Mouse (Mus musculus): ENCODE results near the gene Plcd3. TPM values are rescaled to one million over a fixed set of nuclear protein-coding genes. Genes with fewer than 3 reads are reported as not detected.

Plcd3 gene
- total RNA-seq (2021): 10 to 100 TPM in 1 of 2 experiments, 1 to 10 TPM in 1; 8.7 to 11.0 TPM
- long read RNA-seq, experiment 1, partial matches to known transcripts: 6 of 8 reads
- long read RNA-seq, experiment 1, other reads (novel, unspliced or antisense): 0 of 8 reads
- long read RNA-seq, experiment 2, partial matches to known transcripts: 1 of 2 reads
- long read RNA-seq, experiment 2, other reads (novel, unspliced or antisense): 1 of 2 reads

GRCm38 (mm10) chr11:103101481-103101865, at the start of gene Plcd3, which contains the start of gene Acbd4:
Plcd3 (minus strand) TSS chr11:103101658.
Acbd4 (plus strand) TSS chr11:103101682.
- DNase-seq: peak; percentile 91

GRCm38 (mm10) chr11:103149771-103150170, 48.3 kb upstream of the Plcd3 start:
- DNase-seq: no peak

- no peak for DNase-seq
Measured at GRCm38 (mm10) chr11:103147766-103148165, 46.3 kb upstream of the Plcd3 start.

GRCm38 (mm10) chr11:103146386-103146785, 44.9 kb upstream of the Plcd3 start:
- no peak for DNase-seq

- peak; percentile 69 for DNase-seq
Measured at GRCm38 (mm10) chr11:103144309-103145285, 43.1 kb upstream of the Plcd3 start.

- DNase-seq: peak; percentile 82
Measured at GRCm38 (mm10) chr11:103142441-103143182, 41.2 kb upstream of the Plcd3 start.

- peak; percentile 60 for DNase-seq
Measured at GRCm38 (mm10) chr11:103141944-103142255, 40.4 kb upstream of the Plcd3 start.

GRCm38 (mm10) chr11:103141101-103141943, 39.9 kb upstream of the Plcd3 start:
- peak; percentile 77 for DNase-seq

- DNase-seq: no peak
Measured at GRCm38 (mm10) chr11:103140763-103141100, 39.3 kb upstream of the Plcd3 start.

- peak; percentile 60 for DNase-seq
Measured at GRCm38 (mm10) chr11:103139951-103140762, 38.7 kb upstream of the Plcd3 start.

GRCm38 (mm10) chr11:103136039-103136577, 34.6 kb upstream of the Plcd3 start:
- DNase-seq: no peak

GRCm38 (mm10) chr11:103134221-103134620, 32.8 kb upstream of the Plcd3 start:
- DNase-seq: peak; percentile 66

- no peak for DNase-seq
Measured at GRCm38 (mm10) chr11:103133456-103134185, 32.2 kb upstream of the Plcd3 start.

- peak; percentile 100 for DNase-seq
Measured at GRCm38 (mm10) chr11:103132576-103133455, 31.4 kb upstream of the Plcd3 start.

- DNase-seq: peak; percentile 81
Measured at GRCm38 (mm10) chr11:103131701-103132575, 30.5 kb upstream of the Plcd3 start, which contains the start of gene Hexim2. Hexim2 (plus strand) TSS chr11:103132429.

GRCm38 (mm10) chr11:103120315-103120714, 18.9 kb upstream of the Plcd3 start:
- DNase-seq: no peak

- DNase-seq: no peak
Measured at GRCm38 (mm10) chr11:103119609-103120008, 18.2 kb upstream of the Plcd3 start.

- no peak for DNase-seq
Measured at GRCm38 (mm10) chr11:103118866-103119265, 17.4 kb upstream of the Plcd3 start.
